Mouse (Mus musculus) ES-E14 (cell line): ENCODE measurements at regions not wholly inside any gene's neighbourhood (a gene's known extent, or its start where the extent isn't known, plus 50 kb on each side); places are given as distances from the start of the nearest gene placed in this dataset.

Experiments
- HCFC1 ChIP-seq: IDR thresholded peaks from 2 replicates; pipeline ENCODE4 v1.6.1; 2012; ENCODE audit warnings: low read length, inconsistent platforms, borderline replicate concordance; ENCODE audit not compliant: insufficient read depth
- MAFK ChIP-seq: IDR thresholded peaks from 2 replicates; pipeline ENCODE4 v1.6.1; 2014; ENCODE audit warnings: mild to moderate bottlenecking, low read depth, low read length, inconsistent platforms; ENCODE audit not compliant: insufficient read depth
- ZNF384 ChIP-seq: IDR thresholded peaks from 2 replicates; pipeline ENCODE4 v1.6.1; 2012; ENCODE audit warnings: low read depth, low read length, inconsistent platforms

- TF ChIP-seq HCFC1, result no peak
- no peak for TF ChIP-seq MAFK
- TF ChIP-seq ZNF384, result no peak
These were observed 82.3 kb upstream of the C2cd4b start for GRCm38 (mm10) chr9:67676906-67677305.
